Mouse (Mus musculus): ENCODE results near the gene Pxmp4.

Gene Pxmp4

GRCm38 (mm10) chr2:154613118-154614115 lies 9.9 kb upstream of the Pxmp4 start, which contains the start of the genes Zfp341 and 4930519P11Rik:
TSS of gene Zfp341 (plus strand) at chr2:154613297.
TSS of gene 4930519P11Rik (minus strand) at chr2:154613437.
- CTCF ChIA-PET, result interaction anchor here (1.0 kb wide), 1 partner anchor 47 kb away, joined by 3 read pairs; no protein-coding TSS in a partner anchor

- CTCF ChIA-PET, result no interaction called here
Observed at GRCm38 (mm10) chr2:154609050-154609767, 5.7 kb upstream of the Pxmp4 start.

- CTCF ChIA-PET, result no interaction called here
Observed at GRCm38 (mm10) chr2:154606965-154607364, 3.5 kb upstream of the Pxmp4 start.

- CTCF ChIA-PET, result no interaction called here
Observed at GRCm38 (mm10) chr2:154604156-154604555, 648 bp upstream of the Pxmp4 start.

GRCm38 (mm10) chr2:154603007-154603637 lies 386 bp downstream of the Pxmp4 start:
- CTCF ChIA-PET, result interaction anchor here (0.5 kb wide), 1 partner anchor 149 kb away, joined by 6 read pairs; no protein-coding TSS in a partner anchor

GRCm38 (mm10) chr2:154601324-154601723 lies 2.2 kb downstream of the Pxmp4 start:
- CTCF ChIA-PET, result no interaction called here

- CTCF ChIA-PET, result interaction anchor here (0.6 kb wide), 1 partner anchor 1936 kb away, joined by 4 read pairs; no protein-coding TSS in a partner anchor
Observed at GRCm38 (mm10) chr2:154600586-154600985, 2.9 kb downstream of the Pxmp4 start.

- CTCF ChIA-PET, result interaction anchor here (0.6 kb wide), 1 partner anchor 22 kb away, joined by 3 read pairs; no protein-coding TSS in a partner anchor
Observed at GRCm38 (mm10) chr2:154597399-154597798, 6.1 kb downstream of the Pxmp4 start.

GRCm38 (mm10) chr2:154595775-154596174 lies 7.7 kb downstream of the Pxmp4 start:
- CTCF ChIA-PET, result interaction anchor here (0.9 to 1.1 kb wide), 2 partner anchors 11 to 15 kb away, joined by 4 to 5 read pairs; no protein-coding TSS in a partner anchor

GRCm38 (mm10) chr2:154593025-154593424 lies 10.5 kb downstream of the Pxmp4 start:
- CTCF ChIA-PET, result interaction anchor here (1.4 kb wide), 1 partner anchor 18 kb away, joined by 7 read pairs; no protein-coding TSS in a partner anchor

GRCm38 (mm10) chr2:154591239-154591638 lies 12.3 kb downstream of the Pxmp4 start:
- CTCF ChIA-PET, result no interaction called here

GRCm38 (mm10) chr2:154589051-154589450 lies 14.5 kb downstream of the Pxmp4 start:
- CTCF ChIA-PET, result no interaction called here

- CTCF ChIA-PET, result interaction anchor here (0.6 kb wide), 1 partner anchor 165 kb away, joined by 3 read pairs; no protein-coding TSS in a partner anchor
Observed at GRCm38 (mm10) chr2:154586405-154586804, 17.1 kb downstream of the Pxmp4 start.

GRCm38 (mm10) chr2:154584931-154585601 lies 18.4 kb downstream of the Pxmp4 start:
- CTCF ChIA-PET, result interaction anchor here (1.0 kb wide), 1 partner anchor 11 kb away, joined by 4 read pairs; no protein-coding TSS in a partner anchor

GRCm38 (mm10) chr2:154583906-154584872 lies 19.3 kb downstream of the Pxmp4 start:
- CTCF ChIA-PET, result interaction anchor here (0.5 to 1.0 kb wide), 2 partner anchors 12 to 20 kb away, joined by 4 read pairs; no protein-coding TSS in a partner anchor

- CTCF ChIA-PET, result no interaction called here
Observed at GRCm38 (mm10) chr2:154581421-154581820, 22.1 kb downstream of the Pxmp4 start.

GRCm38 (mm10) chr2:154580586-154580985 lies 22.9 kb downstream of the Pxmp4 start:
- CTCF ChIA-PET, result no interaction called here

GRCm38 (mm10) chr2:154577744-154578067 lies 25.8 kb downstream of the Pxmp4 start:
- CTCF ChIA-PET, result no interaction called here

- CTCF ChIA-PET, result no interaction called here
Observed at GRCm38 (mm10) chr2:154576876-154577743, 26.4 kb downstream of the Pxmp4 start.

Data from spleen, embryonic (tissue).